Mouse (Mus musculus) spleen, adult 2 months (tissue): ENCODE measurements around the gene Dhx40. TPM values are rescaled to one million over a fixed set of nuclear protein-coding genes. Genes with fewer than 3 reads are reported as not detected.

ENCODE experiments used
- DNase-seq, 2 experiments: peaks; one replicate each; pipeline versions ENCODE4 v3.0.0 to v3.0.0-alpha.2; 2012 to 2021; ENCODE audit warnings: low spot score in 2 of 2, low read depth in 1 of 2
- H3K27ac ChIP-seq: fragments of 200-500 bp; 2 replicates; pipeline ENCODE4 v1.5.1; 2012; ENCODE audit warnings: low read length, inconsistent platforms; ENCODE audit not compliant: insufficient read depth
- H3K27me3 ChIP-seq: fragments of 200-500 bp; 2 replicates; pipeline ENCODE4 v1.6.1; 2012; ENCODE audit warnings: mild to moderate bottlenecking, moderate library complexity, low read length, inconsistent platforms; ENCODE audit not compliant: control insufficient read depth, insufficient read depth
- H3K36me3 ChIP-seq: fragments of 200-500 bp; 2 replicates; pipeline ENCODE4 v1.6.1; 2012; ENCODE audit warnings: mild to moderate bottlenecking, low read length, inconsistent platforms; ENCODE audit not compliant: control insufficient read depth, insufficient read depth
- H3K4me1 ChIP-seq: fragments of 200-500 bp; 2 replicates; pipeline ENCODE4 v1.6.1; 2011; ENCODE audit warnings: inconsistent platforms; ENCODE audit not compliant: control insufficient read depth, insufficient read depth, insufficient read length
- H3K4me3 ChIP-seq: fragments of 200-500 bp; 2 replicates; pipeline ENCODE4 v1.5.1; 2011; ENCODE audit warnings: mild to moderate bottlenecking, inconsistent platforms; ENCODE audit not compliant: insufficient read depth, insufficient read length; ENCODE audit errors: extremely low read depth
- CTCF ChIP-seq: fragments of 200-500 bp; IDR thresholded peaks from 2 replicates; pipeline ENCODE4 v1.5.1; 2011; ENCODE audit warnings: mild to moderate bottlenecking, inconsistent platforms; ENCODE audit not compliant: insufficient read depth, insufficient read length, insufficient replicate concordance; ENCODE audit errors: extremely low read depth
- POLR2A ChIP-seq: fragments of 200-500 bp; IDR thresholded peaks from 2 replicates; pipeline ENCODE4 v1.6.1; 2011; ENCODE audit warnings: low read depth, low read length, inconsistent platforms
- WGBS: fragments of 180-500 bp; shearing (Covaris S2); methylation state at CpG from one replicate; pipeline ENCODE4 v1.1.7; 2018; 5-methylcytosine and 5-hydroxymethylcytosine counted together
- polyA plus RNA-seq: library from polyadenylated mRNA; depleted of rRNA; stranded (reverse); fragments of >200 nt; gene quantifications from 2 replicates; pipeline ENCODE4 v1.2.3, GENCODE M21; 2012; rRNA removed

Gene Dhx40
- polyA plus RNA-seq, 1 experiment: 2.4 TPM

DNA sequence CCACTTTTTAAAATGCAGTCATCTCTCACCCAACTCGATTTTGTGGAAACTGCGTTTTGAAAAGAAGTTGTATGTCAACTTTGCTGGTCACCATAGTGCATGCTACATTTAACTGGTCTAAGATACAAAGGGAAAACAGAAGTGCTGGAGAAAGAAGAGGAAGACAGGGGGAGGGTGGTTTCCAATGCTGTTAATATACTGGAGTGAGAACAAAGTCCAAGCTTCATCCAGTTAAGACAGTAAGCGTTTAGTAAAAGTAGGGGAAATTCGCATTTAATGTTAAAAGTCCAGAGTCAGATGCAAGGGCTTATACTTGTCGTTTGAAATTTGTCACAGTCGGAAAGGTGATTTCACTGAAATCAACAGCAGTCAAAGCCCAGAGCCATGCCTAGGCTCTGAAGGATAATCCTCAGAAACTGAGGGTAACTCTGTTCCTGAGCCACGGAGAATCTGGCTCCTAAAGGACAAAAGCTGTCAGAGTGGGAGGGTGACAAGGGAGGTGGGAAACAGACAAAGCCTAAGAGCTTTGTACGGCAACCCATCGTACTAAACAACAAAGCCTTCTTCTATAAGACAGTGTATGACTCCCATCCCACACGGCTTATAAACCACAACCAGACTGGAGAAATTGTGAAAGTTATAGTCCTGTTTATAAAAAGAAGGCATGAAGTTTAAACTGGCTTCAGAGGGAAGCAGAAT, 73.2 kb downstream of the Dhx40 start:
- H3K36me3 ChIP-seq: peaks cover 24% of the 10 kb centered on the region
- DNase-seq: no peak
- no peaks in the 10 kb centered on the region for H3K27me3 ChIP-seq
- no peak overlapping the region for H3K4me3 ChIP-seq
- TF ChIP-seq POLR2A: no peak
- no peak for TF ChIP-seq CTCF
- peaks cover 1% of the 10 kb centered on the region; the same call in 1 of the 2 replicates for H3K4me1 ChIP-seq
- 0 out of 2 replicates have a peak overlapping the region, but pooled peaks have one; percentile 2 for H3K27ac ChIP-seq
- WGBS: 85% methylated on average over 10 of the region's 10 CpGs

- no peak for DNase-seq
- no peaks in the 10 kb centered on the region; the same call in 1 of the 2 replicates for H3K4me1 ChIP-seq
- no peaks in the 10 kb centered on the region for H3K27me3 ChIP-seq
- TF ChIP-seq CTCF: no peak
- TF ChIP-seq POLR2A: no peak
- 97% methylated on average over 2 of the region's 2 CpGs for WGBS
- H3K4me3 ChIP-seq: no peak overlapping the region
- peaks cover 28% of the 10 kb centered on the region for H3K36me3 ChIP-seq
- no peak overlapping the region for H3K27ac ChIP-seq
These were observed 76.1 kb downstream of the Dhx40 start for GRCm38 (mm10) chr11:86731443-86731842.

- Histone ChIP-seq H3K36me3 (peaks cover 34% of the 10 kb centered on the region), H3K27ac (no peak overlapping the region), H3K27me3 (no peaks in the 10 kb centered on the region), H3K4me3 (no peak overlapping the region), H3K4me1 (no peaks in the 10 kb centered on the region)
- no peak for DNase-seq
- TF ChIP-seq POLR2A (no peak), CTCF (no peak)
These were observed 81.9 kb downstream of the Dhx40 start for GRCm38 (mm10) chr11:86725607-86726006.

DNA sequence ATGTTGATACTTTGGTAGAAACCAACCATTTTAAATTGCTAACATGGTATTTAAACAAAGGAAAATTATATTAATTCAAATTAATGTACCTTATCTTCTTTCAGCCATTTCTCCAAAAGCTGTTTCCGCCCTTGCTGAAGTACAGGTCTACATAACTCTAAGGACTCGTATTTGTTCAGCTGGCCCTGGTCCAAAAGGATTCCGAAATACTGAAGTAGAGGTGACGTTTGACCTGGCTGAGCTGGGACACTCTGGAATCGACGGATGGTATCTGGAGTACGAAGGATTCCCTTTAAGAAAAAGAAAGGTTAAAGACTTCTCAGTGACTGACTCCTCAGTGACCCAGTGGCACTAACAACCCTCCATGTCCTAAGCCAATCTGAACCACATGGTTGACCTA, 82.6 kb downstream of the Dhx40 start:
- peaks cover 34% of the 10 kb centered on the region for H3K36me3 ChIP-seq
- 95% methylated on average over 7 of the region's 7 CpGs for WGBS
- H3K27me3 ChIP-seq: no peaks in the 10 kb centered on the region
- H3K27ac ChIP-seq: no peak overlapping the region
- H3K4me3 ChIP-seq: no peak overlapping the region
- DNase-seq: no peak
- H3K4me1 ChIP-seq: no peaks in the 10 kb centered on the region; the same call in 1 of the 2 replicates
- TF ChIP-seq CTCF: no peak
- TF ChIP-seq POLR2A: no peak

DNA sequence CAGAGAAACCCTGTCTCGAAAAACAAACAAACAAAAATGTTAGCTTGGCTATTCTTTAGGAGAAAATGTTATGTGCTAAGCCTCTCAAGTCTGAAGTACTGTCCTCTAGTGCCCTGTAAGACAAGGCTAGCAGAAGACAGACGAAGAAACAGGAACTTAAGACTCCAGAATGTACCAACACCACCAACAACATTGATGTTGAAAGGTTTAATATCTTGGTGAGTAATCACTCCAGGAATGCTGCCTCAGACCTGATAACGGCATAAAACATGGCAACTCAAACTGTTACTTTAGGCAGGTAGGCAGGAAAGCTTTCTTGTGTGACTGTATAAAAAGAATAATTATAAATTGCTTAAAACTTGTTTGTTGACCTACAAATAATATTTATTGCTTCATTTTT, 83.5 kb downstream of the Dhx40 start:
- Histone ChIP-seq H3K4me1 (no peaks in the 10 kb centered on the region; the same call in 1 of the 2 replicates), H3K27me3 (no peaks in the 10 kb centered on the region), H3K27ac (no peak overlapping the region), H3K36me3 (peaks cover 31% of the 10 kb centered on the region), H3K4me3 (no peak overlapping the region)
- WGBS: 76% methylated on average over 3 of the region's 3 CpGs
- no peak for DNase-seq
- TF ChIP-seq CTCF (no peak), POLR2A (no peak)

- no peak for TF ChIP-seq POLR2A
- no peak for TF ChIP-seq CTCF
- WGBS: 24% methylated on average over 8 of the region's 8 CpGs
- Histone ChIP-seq H3K27ac (peak overlapping the region; percentile 70; the same call in 1 of the 2 replicates), H3K4me3 (no peak overlapping the region), H3K36me3 (peaks cover 26% of the 10 kb centered on the region), H3K27me3 (no peaks in the 10 kb centered on the region), H3K4me1 (peaks cover 4% of the 10 kb centered on the region)
- DNase-seq: peak in 1 of 2 experiments; percentile 45
These were observed 88.2 kb downstream of the Dhx40 start for GRCm38 (mm10) chr11:86719390-86719789.

Other genes starting within 250 kb of the Dhx40 start
- 30.0 and 30.7 TPM in 2 replicates for gene Vmp1, start 123.9 kb downstream of the Dhx40 start, polyA plus RNA-seq
- gene Ptrh2, start 123.8 kb downstream of the Dhx40 start, polyA plus RNA-seq: 2.0 and 2.5 TPM in 2 replicates
- gene Cltc, start 50.2 kb downstream of the Dhx40 start, polyA plus RNA-seq: 44.9 and 50.4 TPM in 2 replicates
- gene Ypel2, start 186.0 kb upstream of the Dhx40 start, polyA plus RNA-seq: 2.1 and 2.2 TPM in 2 replicates